Mouse (Mus musculus): ENCODE data around the gene Olfr370.
A peak's percentile ranks its signal among the peaks of the same experiment; 100 is the strongest.
"Not testable (repeated sequence)": the region's sequence is repeated elsewhere in the genome, so short reads cannot be mapped to it uniquely, and the experiment has no call there.

The Olfr370 gene

DNA sequence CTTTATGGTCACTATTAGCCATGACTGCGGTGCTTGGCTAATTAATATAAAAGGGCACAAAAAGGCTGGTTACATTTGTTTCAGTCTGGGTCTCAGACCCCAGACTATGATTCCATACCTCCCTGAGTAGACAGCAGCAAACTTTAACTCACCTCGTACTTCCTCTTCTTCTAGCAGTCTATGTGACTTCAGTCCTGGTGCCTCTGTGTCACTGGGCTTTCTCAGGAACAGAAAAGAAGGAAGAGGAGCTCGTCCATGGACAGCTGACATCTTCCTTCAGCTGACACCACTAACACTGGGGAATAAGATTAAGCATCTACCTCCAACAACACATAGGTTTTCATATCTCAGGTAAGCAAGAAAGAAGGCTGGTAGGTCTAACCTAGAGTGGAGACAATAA, at the start of gene Olfr370:
Gene Olfr370 (plus strand): TSS at position 45 of the 400 bp plus-strand sequence.
- DNase-seq (ENCODE audit: low spot score): no peak

DNA sequence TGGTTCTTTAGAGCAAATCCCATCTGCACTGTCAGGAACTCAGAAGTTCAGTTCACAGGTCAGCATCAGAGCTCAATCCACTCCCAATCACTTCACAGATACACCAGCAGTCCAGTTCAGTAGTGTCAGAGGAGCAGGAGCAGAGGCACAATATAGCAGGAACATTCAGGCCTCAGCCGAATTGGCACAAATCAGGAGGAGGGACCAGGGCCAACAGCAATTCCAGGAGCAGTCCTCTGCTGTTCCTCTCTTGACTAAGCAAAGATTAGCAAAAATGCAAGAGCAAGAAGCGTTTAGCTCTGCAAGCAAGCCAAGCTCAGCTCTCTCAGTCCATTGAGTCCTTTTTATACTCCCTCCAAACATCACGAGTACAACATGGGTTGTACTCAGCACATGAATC, 23.9 kb upstream of the Olfr370 start:
- DNase-seq (ENCODE audit: low spot score): no peak

DNA sequence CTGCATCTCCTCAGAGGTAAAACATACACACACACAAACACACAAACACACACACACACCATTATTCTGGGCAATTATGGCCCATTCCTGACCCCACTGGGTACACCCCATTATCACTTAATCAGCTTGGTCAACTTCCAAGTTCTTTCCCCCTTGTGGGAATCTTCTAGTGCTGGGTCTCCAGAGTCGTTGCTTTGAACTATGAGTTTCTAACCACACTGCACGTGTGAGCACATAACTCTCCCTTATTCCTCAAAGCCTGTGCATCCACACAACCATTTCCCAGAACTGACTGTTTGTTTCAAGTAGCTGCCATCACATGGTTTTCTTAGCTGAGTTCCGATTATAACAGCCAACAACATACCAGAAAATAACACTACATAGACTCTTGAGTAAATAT, 15.1 kb upstream of the Olfr370 start:
- no peak for DNase-seq (ENCODE audit: low spot score)

GRCm38 (mm10) chr8:83520907-83521306, 14.7 kb upstream of the Olfr370 start:
- DNase-seq (ENCODE audit: low spot score): not testable (repeated sequence)

- DNase-seq (ENCODE audit: low spot score): no peak
Measured at GRCm38 (mm10) chr8:83521310-83521709, 14.3 kb upstream of the Olfr370 start.

- no peak for DNase-seq (ENCODE audit: low spot score)
Measured at GRCm38 (mm10) chr8:83534802-83535201, 778 bp upstream of the Olfr370 start.

DNA sequence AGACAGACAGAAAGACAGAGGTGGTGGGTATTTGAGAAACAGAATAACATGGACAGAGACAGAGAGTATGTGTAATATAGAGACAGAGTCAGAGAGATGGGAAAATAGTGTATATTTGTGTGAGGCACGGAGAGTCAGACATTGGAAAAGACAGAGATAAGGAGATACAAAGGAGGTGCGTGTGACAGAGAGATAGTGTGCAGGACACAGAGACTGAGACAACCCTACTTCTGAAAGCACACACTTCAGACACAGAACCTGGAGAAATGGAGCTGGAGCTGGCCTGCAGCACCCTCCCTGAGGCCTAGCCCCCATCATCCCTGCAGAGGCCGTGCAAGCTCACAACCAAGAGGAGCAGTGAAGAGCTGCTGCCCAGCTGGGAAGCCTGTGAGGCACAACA, 27.1 kb downstream of the Olfr370 start:
- no peak for DNase-seq (ENCODE audit: low spot score)

DNA sequence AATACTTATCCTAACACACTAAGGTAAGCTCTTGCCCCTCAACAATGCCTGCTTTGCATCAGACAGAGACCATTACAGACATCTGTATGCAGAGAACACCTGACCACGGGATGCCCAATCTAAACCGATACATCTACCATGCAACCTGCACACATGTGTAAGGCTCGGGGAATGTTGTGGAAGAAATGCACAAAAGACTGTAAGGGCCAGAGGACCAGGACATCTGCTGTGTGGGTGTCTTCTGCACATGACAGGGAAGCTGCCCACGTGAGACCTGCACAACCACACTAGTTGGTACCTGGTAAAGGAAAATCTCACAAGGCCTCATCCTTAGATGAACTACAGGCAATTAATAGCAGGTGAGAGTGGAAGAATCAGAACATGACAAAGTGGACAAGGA, 27.7 kb downstream of the Olfr370 start:
- peak; percentile 3 for DNase-seq (ENCODE audit: low spot score)

- DNase-seq (ENCODE audit: low spot score): peak; percentile 22
Measured at GRCm38 (mm10) chr8:83565731-83566375, 30.3 kb downstream of the Olfr370 start.

DNA sequence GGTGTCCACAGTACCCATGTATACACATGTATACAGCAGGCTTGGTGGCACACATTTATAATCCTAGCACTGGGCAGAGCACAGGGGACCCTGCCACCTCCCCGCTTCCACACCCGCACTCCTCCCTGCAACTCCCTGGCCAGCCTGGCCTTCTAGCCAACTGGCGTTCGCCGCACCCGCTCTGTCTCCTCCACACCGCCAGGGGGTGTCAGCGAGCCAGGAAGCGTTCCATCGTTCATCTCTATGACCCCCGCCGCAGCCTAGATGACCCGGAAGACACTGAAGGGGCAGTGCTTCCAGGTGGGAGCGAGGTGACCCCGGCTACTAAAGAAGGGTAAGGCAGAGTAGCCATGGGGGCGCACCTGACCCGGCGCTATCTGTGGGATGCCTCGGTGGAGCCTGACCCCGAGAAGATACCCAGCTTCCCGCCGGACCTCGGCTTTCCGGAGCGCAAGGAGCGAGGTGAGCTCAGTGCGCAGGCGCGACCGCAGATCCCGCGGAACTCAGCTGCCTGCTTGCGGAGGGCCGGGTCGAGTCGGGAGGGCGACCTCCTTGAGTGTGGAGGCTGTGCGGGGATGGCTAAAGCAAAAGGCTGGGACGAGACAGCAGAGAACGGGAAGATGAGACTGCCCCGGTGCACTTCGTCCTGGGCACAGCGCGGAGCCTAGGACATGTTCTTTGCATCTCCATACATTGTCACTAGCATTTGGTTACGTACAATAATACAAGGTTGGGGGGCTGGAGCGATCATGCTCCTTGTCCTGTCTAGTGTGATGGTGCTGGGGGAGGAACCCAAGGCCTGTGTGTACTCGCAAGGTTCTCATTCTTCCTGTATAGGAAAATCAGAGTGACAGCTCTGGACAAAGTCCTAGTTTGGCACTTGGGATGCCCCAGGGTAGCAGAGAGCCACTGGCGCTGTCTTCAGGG, 31.2 kb downstream of the Olfr370 start, which contains the start of gene Ndufb7:
Gene Ndufb7 (plus strand): TSS at position 203 of the 927 bp plus-strand sequence.
- DNase-seq (ENCODE audit: low spot score): peak; percentile 96

DNA sequence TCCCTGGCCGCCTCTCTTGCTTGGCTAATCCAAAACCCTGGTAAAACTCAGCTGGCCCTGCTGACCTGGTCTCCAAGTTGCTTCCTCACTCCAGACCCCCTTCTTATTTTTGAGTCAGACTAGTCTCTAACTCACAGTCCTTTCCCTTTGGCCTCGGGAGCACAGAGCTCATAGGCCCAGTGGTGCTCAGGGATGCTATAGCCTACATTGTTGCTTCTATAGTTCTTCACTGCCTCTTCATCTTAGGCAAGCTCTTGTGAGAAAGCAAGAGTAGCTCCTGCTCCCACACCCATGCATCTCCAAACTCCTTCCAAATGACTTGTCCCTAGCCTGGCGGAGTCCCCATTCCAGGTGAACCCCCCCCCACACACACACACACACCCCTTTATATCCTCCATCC, 32.1 kb downstream of the Olfr370 start:
- DNase-seq (ENCODE audit: low spot score): peak; percentile 7

- DNase-seq (ENCODE audit: low spot score): peak; percentile 7
Measured at GRCm38 (mm10) chr8:83568128-83568527, 32.5 kb downstream of the Olfr370 start.

DNA sequence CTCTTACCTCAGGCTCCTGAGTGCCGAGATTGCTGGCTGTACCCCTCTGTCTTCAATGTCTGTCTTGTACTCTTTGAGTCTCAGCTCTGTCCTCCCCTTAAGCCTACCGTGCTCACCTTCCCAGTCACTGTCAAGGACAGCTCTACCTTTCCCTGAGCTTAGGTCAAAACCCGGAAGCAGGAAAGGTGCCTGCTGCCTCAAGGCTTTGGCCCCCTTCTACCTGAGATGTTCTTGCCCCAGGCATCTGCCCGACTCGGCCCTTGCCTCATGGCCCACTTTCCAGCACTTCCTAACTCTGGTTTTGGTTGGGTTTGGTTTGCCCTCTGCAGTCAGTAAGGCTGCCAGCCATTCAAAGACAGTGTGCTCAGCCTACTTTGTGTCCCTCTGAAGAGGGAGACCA, 33.2 kb downstream of the Olfr370 start:
- no peak for DNase-seq (ENCODE audit: low spot score)

GRCm38 (mm10) chr8:83569165-83569564, 33.6 kb downstream of the Olfr370 start:
- peak; percentile 3 for DNase-seq (ENCODE audit: low spot score)

DNA sequence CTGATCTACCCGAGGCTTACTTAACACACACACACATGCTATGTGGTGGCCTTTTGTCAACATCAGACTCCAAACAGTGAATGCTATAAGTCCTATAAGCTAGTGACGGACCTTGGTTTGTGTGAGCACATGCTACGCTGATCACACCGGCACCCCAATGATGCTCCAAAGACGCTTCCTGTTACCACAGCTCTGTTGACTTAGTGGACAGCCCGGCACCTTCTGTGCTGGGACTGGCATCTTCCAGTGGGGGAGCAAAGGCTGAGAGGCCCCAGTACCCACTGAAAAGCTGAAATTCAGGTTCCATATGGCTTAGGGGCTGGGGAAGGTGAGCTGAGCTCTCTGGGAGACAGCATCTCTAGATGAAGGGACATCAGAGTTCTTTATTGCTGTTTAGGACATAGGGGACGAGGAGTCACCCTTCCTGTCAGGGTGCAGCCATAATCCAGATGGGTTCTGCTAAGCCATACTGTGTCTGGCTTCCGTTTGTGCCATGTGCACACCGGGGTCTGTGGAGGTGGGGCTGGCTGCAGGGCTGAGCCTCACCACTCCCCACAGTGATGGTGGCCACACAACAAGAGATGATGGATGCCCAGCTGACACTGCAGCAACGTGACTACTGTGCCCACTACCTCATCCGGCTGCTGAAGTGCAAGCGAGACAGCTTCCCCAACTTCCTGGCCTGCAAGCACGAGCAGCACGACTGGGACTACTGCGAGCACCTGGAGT, 34.9 kb downstream of the Olfr370 start:
- DNase-seq (ENCODE audit: low spot score): peak; percentile 4

DNA sequence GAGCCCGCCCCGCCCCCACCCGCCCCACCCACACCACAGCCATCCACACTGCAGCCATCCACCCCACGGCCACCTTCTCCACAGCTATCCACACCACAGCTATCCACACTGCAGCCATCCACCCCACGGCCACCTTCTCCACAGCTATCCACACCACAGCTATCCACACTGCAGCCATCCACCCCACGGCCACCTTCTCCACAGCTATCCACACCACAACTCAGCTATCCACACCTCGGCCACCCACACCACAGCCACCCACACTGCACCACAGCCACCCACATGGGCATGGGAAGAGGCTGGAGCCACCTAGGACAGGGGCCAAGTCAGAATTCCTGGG, 35.4 kb downstream of the Olfr370 start:
- DNase-seq (ENCODE audit: low spot score): not testable (repeated sequence)

- peak; percentile 4 for DNase-seq (ENCODE audit: low spot score)
Measured at GRCm38 (mm10) chr8:83571791-83572190, 36.2 kb downstream of the Olfr370 start.

- no peak for DNase-seq (ENCODE audit: low spot score)
Measured at GRCm38 (mm10) chr8:83572246-83572812, 36.7 kb downstream of the Olfr370 start.

DNA sequence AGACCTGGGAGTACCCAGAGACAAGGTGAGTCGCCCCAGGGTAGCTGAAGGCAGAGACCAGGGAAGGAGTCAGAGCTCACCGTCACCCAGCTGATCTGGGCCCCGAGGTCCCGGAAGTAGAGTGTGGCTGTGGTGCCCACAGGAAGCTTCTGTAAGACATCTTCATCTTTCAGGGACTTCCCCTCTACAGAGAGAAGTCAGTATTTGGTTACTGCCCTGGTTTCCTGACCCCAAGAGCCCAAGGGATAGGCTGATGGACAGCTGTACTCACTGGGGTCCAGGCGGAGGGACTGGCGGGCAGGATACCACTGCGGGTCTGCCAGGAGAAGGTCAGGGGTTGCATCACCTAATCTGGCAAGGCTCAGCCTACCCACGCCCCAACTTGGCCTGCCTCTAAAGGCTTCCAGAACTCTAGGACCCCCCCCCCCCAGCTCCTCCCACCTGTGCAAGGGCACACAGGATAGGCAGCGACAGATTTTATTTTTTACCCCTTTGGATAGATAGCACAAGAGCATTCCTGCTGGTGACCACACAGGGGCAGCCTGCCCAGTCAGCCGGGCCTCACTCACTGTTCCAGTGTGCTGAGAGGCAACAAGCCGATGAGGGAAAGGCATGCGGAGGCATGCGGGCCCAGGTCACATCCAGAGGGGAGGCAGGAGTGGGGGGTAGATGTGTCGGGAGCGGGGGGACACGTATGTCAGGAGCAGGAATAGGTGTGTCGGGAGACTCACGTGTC, 37.7 kb downstream of the Olfr370 start:
- DNase-seq (ENCODE audit: low spot score): peak; percentile 36

DNA sequence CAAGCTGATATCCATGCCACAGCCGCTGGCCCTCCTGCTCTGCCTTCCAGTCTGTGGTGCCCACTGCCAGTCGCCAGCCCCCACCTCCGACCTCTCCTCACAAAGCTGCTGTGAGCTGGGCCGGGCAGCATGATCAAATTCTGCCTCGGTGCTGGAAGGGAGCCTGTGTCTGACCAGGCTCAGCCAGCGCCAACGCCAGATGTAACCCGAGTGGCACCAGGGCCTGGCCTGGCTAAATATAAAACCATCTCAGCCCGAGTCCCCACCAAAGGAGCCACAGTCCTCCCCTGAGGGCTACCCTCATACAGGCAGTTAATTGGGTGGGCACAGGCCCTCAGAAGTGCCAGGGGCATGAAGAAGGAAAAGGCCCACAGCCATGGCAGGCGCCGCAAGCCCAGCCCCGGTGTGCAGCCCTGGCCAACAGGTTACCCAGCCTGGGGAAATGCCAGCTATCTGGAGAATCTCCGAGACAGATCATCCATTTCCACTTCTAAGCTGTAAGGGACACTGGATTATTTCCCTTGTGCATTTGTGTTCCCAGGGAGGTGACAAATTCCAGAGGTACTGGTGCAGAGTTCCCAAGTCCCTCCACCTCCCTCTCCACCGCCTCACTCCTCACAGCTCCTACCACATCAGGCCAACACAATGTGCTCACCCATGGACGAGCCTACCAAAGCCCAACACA, 39.2 kb downstream of the Olfr370 start:
- DNase-seq (ENCODE audit: low spot score): peak; percentile 12
